Mouse (Mus musculus): ENCODE measurements around the gene Col1a2. TPM values are rescaled to one million over a fixed set of nuclear protein-coding genes. Genes with fewer than 3 reads are reported as not detected.

The Col1a2 gene
- total and polyA plus RNA-seq, 3 experiments, result not detected

DNA sequence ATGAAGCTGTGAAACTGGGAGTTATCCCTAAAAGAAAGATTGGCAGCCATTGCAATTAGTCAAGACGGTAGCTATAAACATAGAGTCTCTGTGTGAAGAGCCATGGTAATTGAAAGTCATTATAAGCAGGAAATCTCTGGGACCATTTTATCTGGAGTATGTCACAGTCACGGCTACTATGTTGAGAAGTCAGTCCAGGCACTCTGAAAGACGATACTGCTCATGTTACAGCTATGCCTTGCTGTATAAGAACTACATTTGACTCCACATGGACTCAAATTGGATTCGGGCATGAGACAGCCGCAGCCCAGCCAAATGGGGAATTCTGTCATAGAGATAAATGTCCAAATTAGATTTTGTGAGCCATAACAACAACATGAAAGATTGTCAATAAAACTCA is 58.9 kb downstream of the Col1a2 start:
- H3K27ac ChIP-seq (ENCODE audit: control insufficient read depth, low read depth, low read length), result no peak overlapping the region
- H3K9me3 ChIP-seq (replicated peaks; ENCODE audit: insufficient read depth, low read length), result no peaks in the 10 kb centered on the region
- H3K27me3 ChIP-seq (ENCODE audit: control insufficient read depth in 1 of 2, insufficient read depth in 2 of 2, low read length in 2 of 2), result peaks cover 13 to 19% of the 10 kb centered on the region in 2 experiments
- TF ChIP-seq CHD2 (IDR thresholded peaks at IDR 0.05; ENCODE audit: low read length) (no peak), POLR2A (IDR thresholded peaks at IDR 0.05; ENCODE audit: control insufficient read depth in 1 of 2, insufficient read depth in 1 of 2, low read depth in 1 of 2, low read length in 2 of 2, poor library complexity in 1 of 2) (no peak), MXI1 (IDR thresholded peaks at IDR 0.05; ENCODE audit: low read depth, low read length) (no peak), EP300 (IDR thresholded peaks at IDR 0.05; ENCODE audit: low read depth in 1 of 2, low read length in 2 of 2) (no peak), TBP (IDR thresholded peaks at IDR 0.05; ENCODE audit: low read depth, low read length) (no peak), HCFC1 (IDR thresholded peaks at IDR 0.05; ENCODE audit: low read depth, low read length) (no peak)
- H3K4me3 ChIP-seq (ENCODE audit: control insufficient read depth in 1 of 2, insufficient read depth in 1 of 2, low read depth in 2 of 2, low read length in 2 of 2), result no peak overlapping the region
- H3K4me1 ChIP-seq (ENCODE audit: control insufficient read depth in 1 of 2, insufficient read depth in 2 of 2, low read length in 2 of 2), result no peaks in the 10 kb centered on the region
- no peak for DNase-seq (ENCODE audit: low read depth, low spot score)
- no peak overlapping the region for H3K9ac ChIP-seq (ENCODE audit: control insufficient read depth, low read depth, low read length, poor library complexity, severe bottlenecking)
- H3K79me2 ChIP-seq (ENCODE audit: control insufficient read depth, insufficient read depth, low read length, poor library complexity), result no peaks in the 10 kb centered on the region
- H3K36me3 ChIP-seq (ENCODE audit: control insufficient read depth in 1 of 2, insufficient read depth in 2 of 2, low read length in 2 of 2), result no peaks in the 10 kb centered on the region

DNA sequence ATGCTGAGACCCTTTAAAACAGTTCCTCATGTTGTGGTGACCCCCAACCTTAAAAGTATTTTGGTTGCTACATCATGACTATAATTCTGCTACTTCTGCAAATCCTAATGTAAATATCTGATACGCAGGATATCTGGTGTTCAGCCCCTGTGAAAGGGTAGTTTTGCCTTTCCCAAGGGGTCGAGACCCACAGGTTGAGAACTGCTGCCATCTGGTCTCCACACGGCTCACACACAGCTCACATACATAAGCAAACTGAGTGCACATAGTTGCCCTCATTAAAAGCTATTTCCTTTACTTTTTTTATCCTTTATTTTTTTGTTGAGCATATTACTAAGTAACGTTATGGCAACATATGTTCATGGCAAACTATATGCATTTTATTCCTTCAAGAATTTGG is 65.8 kb downstream of the Col1a2 start:
- H3K27ac ChIP-seq (ENCODE audit: control insufficient read depth, low read depth, low read length), result no peak overlapping the region
- H3K9ac ChIP-seq (ENCODE audit: control insufficient read depth, low read depth, low read length, poor library complexity, severe bottlenecking), result no peak overlapping the region
- no peak overlapping the region for H3K4me3 ChIP-seq (ENCODE audit: control insufficient read depth in 1 of 2, insufficient read depth in 1 of 2, low read depth in 2 of 2, low read length in 2 of 2)
- no peaks in the 10 kb centered on the region for H3K79me2 ChIP-seq (ENCODE audit: control insufficient read depth, insufficient read depth, low read length, poor library complexity)
- DNase-seq (ENCODE audit: low read depth, low spot score), result no peak
- peaks cover 18 to 26% of the 10 kb centered on the region in 2 experiments for H3K27me3 ChIP-seq (ENCODE audit: control insufficient read depth in 1 of 2, insufficient read depth in 2 of 2, low read length in 2 of 2)
- TF ChIP-seq NRF1 (IDR thresholded peaks at IDR 0.05; ENCODE audit: insufficient read depth, low read depth, low read length, poor library complexity, severe bottlenecking), result no peak
- TF ChIP-seq MEF2A (IDR thresholded peaks at IDR 0.05; ENCODE audit: extremely low read depth, insufficient replicate concordance, low read depth, low read length, poor library complexity, severe bottlenecking), result no peak
- TF ChIP-seq CTCF (IDR thresholded peaks at IDR 0.05 in 2 of 3, conservative IDR thresholded peaks at IDR 0.05 in 1 of 3; ENCODE audit: control insufficient read depth in 1 of 3, insufficient read depth in 1 of 3, low read depth in 2 of 3, low read length in 3 of 3, poor library complexity in 1 of 3, severe bottlenecking in 1 of 3), result no peak
- TF ChIP-seq EP300 (IDR thresholded peaks at IDR 0.05; ENCODE audit: low read depth in 1 of 2, low read length in 2 of 2), result no peak
- TF ChIP-seq ZMIZ1 (IDR thresholded peaks at IDR 0.05; ENCODE audit: low read depth, low read length), result no peak
- TF ChIP-seq KAT2A (conservative IDR thresholded peaks at IDR 0.05; ENCODE audit: low read depth, low read length), result no peak
- no peak for TF ChIP-seq ZNF384 (IDR thresholded peaks at IDR 0.05; ENCODE audit: low read depth, low read length)
- TF ChIP-seq MAX (IDR thresholded peaks at IDR 0.05; ENCODE audit: low read length), result no peak
- TF ChIP-seq POLR2A (IDR thresholded peaks at IDR 0.05; ENCODE audit: control insufficient read depth in 1 of 2, insufficient read depth in 1 of 2, low read depth in 1 of 2, low read length in 2 of 2, poor library complexity in 1 of 2), result no peak
- TF ChIP-seq TCF12 (IDR thresholded peaks at IDR 0.05; ENCODE audit: low read depth, low read length), result no peak
- no peak for TF ChIP-seq ZKSCAN1 (IDR thresholded peaks at IDR 0.05; ENCODE audit: low read depth, low read length)
- TF ChIP-seq USF1 (IDR thresholded peaks at IDR 0.05; ENCODE audit: low read depth, low read length), result no peak
- TF ChIP-seq MYC (IDR thresholded peaks at IDR 0.05; ENCODE audit: low read depth, low read length), result no peak
- TF ChIP-seq SMC3 (IDR thresholded peaks at IDR 0.05; ENCODE audit: low read depth, low read length), result no peak
- no peak for TF ChIP-seq TAL1 (IDR thresholded peaks at IDR 0.05; ENCODE audit: low read length)
- no peak for TF ChIP-seq GABPA (IDR thresholded peaks at IDR 0.05; ENCODE audit: low read depth, low read length)
- no peak for TF ChIP-seq POLR2AphosphoS2 (IDR thresholded peaks at IDR 0.05; ENCODE audit: low read length)
- no peak for TF ChIP-seq NELFE (IDR thresholded peaks at IDR 0.05; ENCODE audit: low read depth, low read length)
- TF ChIP-seq MYB (IDR thresholded peaks at IDR 0.05; ENCODE audit: low read depth, low read length), result no peak
- TF ChIP-seq MAZ (IDR thresholded peaks at IDR 0.05; ENCODE audit: low read depth, low read length), result no peak
- no peaks in the 10 kb centered on the region for H3K4me1 ChIP-seq (ENCODE audit: control insufficient read depth in 1 of 2, insufficient read depth in 2 of 2, low read length in 2 of 2)
- no peaks in the 10 kb centered on the region for H3K9me3 ChIP-seq (replicated peaks; ENCODE audit: insufficient read depth, low read length)
- H3K36me3 ChIP-seq (ENCODE audit: control insufficient read depth in 1 of 2, insufficient read depth in 2 of 2, low read length in 2 of 2), result no peaks in the 10 kb centered on the region

Data from MEL (cell line).